Mouse (Mus musculus) megakaryocyte-erythroid progenitor cell, adult 5-6 weeks (primary cell): ENCODE results near the gene Pop7. TPM values are rescaled to one million over a fixed set of nuclear protein-coding genes. Genes with fewer than 3 reads are reported as not detected.
A peak's percentile ranks its signal among the peaks of the same experiment; 100 is the strongest.

ENCODE experiments used
- ATAC-seq: replicated peaks from 2 replicates; pipeline ENCODE4 v1.8.0; 2016; ENCODE audit warnings: mild to moderate bottlenecking, inconsistent platforms; ENCODE audit not compliant: severe bottlenecking, poor library complexity, low FRiP score, low TSS enrichment
- total RNA-seq, 2 experiments: library from RNA; stranded (forward) in 1 of 2; stranded (reverse) in 1 of 2; fragments of 200-1000, 215-1000 nt in 1 of 2; fragments of >200 nt in 1 of 2; fragmentation: Nextera tagmentation in 1 of 2; gene quantifications; 2 replicates each; pipeline ENCODE4 v1.2.3; 2014 to 2017

Gene Pop7
- total RNA-seq, 2 experiments from 2014 or later = 26.6 to 51.5 TPM

- no peak for ATAC-seq
Observed at GRCm38 (mm10) chr5:137510573-137511390, 8.5 kb upstream of the Pop7 start.

GRCm38 (mm10) chr5:137510014-137510501 is 7.7 kb upstream of the Pop7 start:
- ATAC-seq = peak; percentile 46; the same call in 1 of the 2 replicates

GRCm38 (mm10) chr5:137504041-137504440 is 1.7 kb upstream of the Pop7 start:
- no peak for ATAC-seq

- ATAC-seq = peak; percentile 87
Observed at GRCm38 (mm10) chr5:137502667-137503110, 371 bp upstream of the Pop7 start.

- ATAC-seq = no peak
Observed at GRCm38 (mm10) chr5:137500186-137500585, 2.1 kb downstream of the Pop7 start.

- no peak for ATAC-seq
Observed at GRCm38 (mm10) chr5:137493831-137494230, 8.5 kb downstream of the Pop7 start.

- ATAC-seq = no peak
Observed at GRCm38 (mm10) chr5:137491559-137491958, 10.8 kb downstream of the Pop7 start.

GRCm38 (mm10) chr5:137487616-137488015 is 14.7 kb downstream of the Pop7 start:
- no peak for ATAC-seq

- ATAC-seq = no peak
Observed at GRCm38 (mm10) chr5:137485851-137486155, 16.5 kb downstream of the Pop7 start.

- no peak for ATAC-seq
Observed at GRCm38 (mm10) chr5:137485071-137485850, 17.1 kb downstream of the Pop7 start.

- no peak for ATAC-seq
Observed at GRCm38 (mm10) chr5:137481897-137482296, 20.4 kb downstream of the Pop7 start.

- ATAC-seq = no peak
Observed at GRCm38 (mm10) chr5:137481138-137481537, 21.2 kb downstream of the Pop7 start.

GRCm38 (mm10) chr5:137476964-137477363 is 25.4 kb downstream of the Pop7 start, which contains the start of gene Zan:
TSS of gene Zan (minus strand) at chr5:137477064.
- no peak for ATAC-seq

- no peak for ATAC-seq
Observed at GRCm38 (mm10) chr5:137474351-137474750, 28.0 kb downstream of the Pop7 start.

GRCm38 (mm10) chr5:137472252-137472904 is 29.9 kb downstream of the Pop7 start:
- peak; percentile 53 for ATAC-seq

- no peak for ATAC-seq
Observed at GRCm38 (mm10) chr5:137466946-137467345, 35.4 kb downstream of the Pop7 start.

- no peak for ATAC-seq
Observed at GRCm38 (mm10) chr5:137465049-137465448, 37.3 kb downstream of the Pop7 start.

- no peak for ATAC-seq
Observed at GRCm38 (mm10) chr5:137455866-137456591, 46.3 kb downstream of the Pop7 start.

GRCm38 (mm10) chr5:137455206-137455605 is 47.1 kb downstream of the Pop7 start:
- ATAC-seq = no peak
